Mouse (Mus musculus) frontal cortex, postnatal 10 days (tissue): ENCODE measurements at regions not wholly inside any gene's neighbourhood (a gene's known extent, or its start where the extent isn't known, plus 50 kb on each side); places are given as distances from the start of the nearest gene placed in this dataset.
A peak's percentile ranks its signal among the peaks of the same experiment; 100 is the strongest.
"Not testable (repeated sequence)": the region's sequence is repeated elsewhere in the genome, so short reads cannot be mapped to it uniquely, and the experiment has no call there.

Experiments
- DNase-seq, 2 experiments: peaks; one replicate each; pipeline ENCODE4 v3.0.0; 2022; ENCODE audit warnings: low spot score in 2 of 2, mixed read lengths in 1 of 2

DNA sequence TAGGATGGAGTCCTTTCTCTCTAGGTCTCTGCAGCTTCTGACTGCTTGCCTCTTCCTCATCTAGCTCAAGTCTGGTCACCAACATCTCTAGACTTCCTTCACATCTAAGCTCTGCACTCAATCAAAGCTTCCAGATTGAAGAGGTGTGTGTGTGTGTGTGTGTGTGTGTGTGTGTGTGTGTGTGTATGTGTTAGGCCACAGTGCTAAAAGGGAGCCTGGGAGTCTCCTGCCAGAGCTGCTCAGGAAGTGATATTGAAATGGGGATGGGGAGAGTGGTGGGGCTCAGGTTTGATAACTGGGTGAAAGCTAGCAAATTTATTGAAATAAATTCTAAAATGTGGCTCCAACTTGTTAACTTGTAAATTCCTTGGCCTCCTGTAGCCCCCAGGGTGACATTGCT, 73.3 kb downstream of the Gm31371 start:
- not testable (repeated sequence) for DNase-seq

GRCm38 (mm10) chr8:19979536-19980345, 76.5 kb downstream of the Gm31371 start:
- peak; percentile 40 to 54 for DNase-seq

DNA sequence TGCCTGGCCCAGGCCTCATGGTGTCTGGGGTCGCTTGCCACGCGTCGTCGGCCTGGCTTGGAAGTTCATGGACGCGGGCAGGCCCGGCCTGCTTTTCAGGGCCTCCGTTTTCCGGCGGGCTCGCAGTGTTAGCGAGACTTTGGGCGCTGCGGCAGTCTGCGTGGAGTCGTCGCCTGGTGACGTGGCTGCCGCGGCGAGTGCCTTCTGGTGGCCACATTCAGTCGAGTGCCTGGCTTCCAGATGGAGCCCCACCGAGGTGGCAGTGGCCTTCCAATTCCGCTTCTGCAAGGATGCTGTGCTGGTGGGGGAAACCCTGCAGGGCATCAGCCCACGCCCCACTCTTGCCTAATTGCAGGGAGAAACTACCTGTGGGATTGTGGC, 77.1 kb downstream of the Gm31371 start:
- not testable (repeated sequence) for DNase-seq

DNA sequence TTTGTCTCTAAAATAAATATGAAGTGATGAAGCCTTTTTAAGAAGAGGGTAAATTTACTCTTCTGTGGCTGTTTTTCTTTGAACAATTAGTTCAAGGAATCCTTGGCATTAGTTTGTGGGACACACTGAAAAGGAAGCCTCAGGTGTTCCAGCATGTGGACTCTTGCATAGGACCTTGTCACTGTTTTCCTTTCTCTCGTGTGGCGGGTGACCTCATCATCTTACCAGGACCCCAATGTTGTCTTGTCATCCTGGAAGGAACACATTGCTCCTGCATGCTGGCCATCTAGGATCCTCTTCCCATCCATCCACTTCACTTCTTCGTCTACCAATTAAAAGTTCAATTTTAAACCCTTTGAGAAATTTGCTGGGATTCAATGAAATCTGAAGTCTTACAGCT, 104.9 kb downstream of the Gm31371 start:
- DNase-seq, result peak; percentile 27 to 35

DNA sequence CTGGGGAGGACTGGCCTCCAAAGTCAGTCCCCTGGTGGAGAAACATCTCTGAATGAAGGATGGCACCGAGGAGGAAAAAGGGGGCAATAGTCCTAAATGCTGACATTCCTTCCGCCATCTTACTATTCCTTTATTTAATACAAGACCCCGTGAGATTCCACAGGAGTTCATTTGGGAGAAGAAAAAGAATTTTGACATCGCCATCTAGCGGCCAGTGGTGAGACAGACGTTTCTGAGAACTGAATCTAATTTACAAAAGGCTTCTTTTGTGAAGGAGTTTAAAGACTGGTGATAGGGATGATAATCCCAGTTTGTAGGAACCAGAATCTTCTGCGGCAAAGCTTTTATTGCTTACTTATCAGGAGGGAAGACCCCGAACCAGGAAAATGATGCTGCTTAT, 107.8 kb downstream of the Gm31371 start:
- not testable (repeated sequence) for DNase-seq

DNA sequence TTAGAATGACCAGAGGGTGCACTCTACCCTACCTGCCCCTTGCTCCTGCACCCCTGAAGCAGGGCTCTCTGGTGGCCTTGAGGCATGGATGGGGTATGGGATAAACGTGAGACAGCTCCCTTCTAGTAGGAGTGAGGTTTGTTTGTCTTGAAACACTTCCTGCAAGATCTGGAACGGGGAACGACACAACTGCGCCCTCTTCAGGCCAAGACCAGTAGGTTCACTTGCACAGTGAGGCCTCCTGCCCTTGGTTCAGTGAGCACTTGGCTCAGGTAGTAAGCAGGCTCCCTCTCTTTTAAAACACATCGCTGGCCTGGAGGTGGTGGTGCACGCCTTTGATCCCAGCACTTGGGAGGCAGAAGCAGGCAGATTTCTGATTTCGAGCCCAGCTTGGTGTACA, 110.1 kb downstream of the Gm31371 start:
- DNase-seq, result not testable (repeated sequence)

- DNase-seq, result not testable (repeated sequence)
Measured at GRCm38 (mm10) chr8:20014451-20015130, 111.4 kb downstream of the Gm31371 start.

- DNase-seq, result not testable (repeated sequence)
Measured at GRCm38 (mm10) chr8:20015411-20016081, 112.4 kb downstream of the Gm31371 start.

- peak; percentile 38 to 54 for DNase-seq
Measured at GRCm38 (mm10) chr8:20016082-20016840, 113.1 kb downstream of the Gm31371 start.

GRCm38 (mm10) chr8:20025521-20025920, 122.3 kb downstream of the Gm31371 start:
- not testable (repeated sequence) for DNase-seq

DNA sequence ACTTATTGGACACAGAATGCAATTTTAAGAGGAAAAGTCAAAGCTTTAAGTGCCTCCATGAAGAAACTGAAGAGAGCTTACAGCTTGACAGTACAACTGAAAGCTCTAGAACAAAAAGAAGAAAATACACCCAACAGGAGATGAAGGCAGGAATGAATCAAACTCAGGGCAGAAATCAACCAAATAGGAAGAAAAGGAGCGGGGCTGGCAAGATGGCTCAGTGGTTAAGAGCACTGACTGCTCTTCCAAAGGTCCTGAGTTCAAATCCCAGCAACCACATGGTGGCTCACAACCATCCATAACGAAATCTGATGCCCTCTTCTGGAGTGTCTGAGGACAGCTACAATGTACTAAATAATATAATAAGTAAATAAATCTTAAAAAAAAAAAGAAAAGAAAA, 124.8 kb downstream of the Gm31371 start:
- DNase-seq, result peak in 1 of 2 experiments; percentile 28

DNA sequence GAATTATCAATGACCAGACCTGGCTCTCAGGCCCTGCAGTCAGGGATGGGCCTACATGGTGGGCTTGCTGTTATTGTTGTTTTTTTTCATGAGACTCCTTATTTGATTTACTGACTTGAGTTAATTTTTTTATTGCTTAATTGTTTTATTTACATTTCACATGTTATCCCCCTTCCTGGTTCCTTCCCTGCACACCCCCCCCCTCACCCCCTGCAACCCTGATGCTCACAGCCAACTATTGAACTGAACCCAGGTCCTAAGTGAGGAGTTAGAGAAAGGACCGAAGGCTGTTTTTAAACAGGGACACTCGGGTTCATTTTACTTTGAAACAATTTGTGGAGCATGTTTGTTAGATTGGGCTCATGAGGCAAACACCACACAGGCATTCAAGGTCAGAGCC, 126.9 kb downstream of the Gm31371 start:
- not testable (repeated sequence) for DNase-seq

GRCm38 (mm10) chr8:20057626-20058025, 154.4 kb downstream of the Gm31371 start:
- DNase-seq, result not testable (repeated sequence)

DNA sequence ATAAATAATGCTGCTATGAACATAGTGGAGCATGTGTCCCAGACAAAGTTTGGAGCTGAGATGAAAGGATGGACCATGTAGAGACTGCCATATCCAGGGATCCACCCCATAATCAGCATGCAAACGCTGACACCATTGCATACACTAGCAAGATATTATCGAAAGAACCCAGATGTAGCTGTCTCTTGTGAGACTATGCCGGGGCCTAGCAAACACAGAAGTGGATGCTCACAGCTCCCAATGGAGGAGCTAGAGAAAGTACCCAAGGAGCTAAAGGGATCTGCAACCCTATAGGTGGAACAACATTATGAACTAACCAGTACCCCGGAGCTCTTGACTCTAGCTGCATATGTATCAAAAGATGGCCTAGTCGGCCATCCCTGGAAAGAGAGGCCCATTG, 194.9 kb downstream of the Gm31371 start:
- not testable (repeated sequence) for DNase-seq

DNA sequence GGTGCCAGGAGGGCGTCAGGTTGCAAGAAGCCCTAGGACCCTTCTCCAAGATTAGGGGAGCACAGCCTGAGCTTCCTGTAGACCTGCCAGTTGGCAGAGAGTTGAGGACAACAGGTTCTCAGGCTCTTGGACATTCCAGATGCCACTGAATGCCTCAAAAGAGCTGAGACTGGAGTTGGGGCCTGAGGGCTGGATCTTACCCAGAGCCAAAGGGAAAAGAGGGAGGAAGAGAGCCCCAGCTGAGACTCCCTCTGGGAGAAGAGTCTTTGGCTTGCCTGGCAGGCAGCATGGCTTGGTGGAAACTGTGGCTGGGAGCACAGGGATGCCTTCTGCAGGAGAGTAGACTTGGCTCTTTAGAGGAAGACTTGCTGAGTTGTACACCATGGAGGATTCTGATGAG, 197.0 kb downstream of the Gm31371 start:
- DNase-seq, result not testable (repeated sequence)

- not testable (repeated sequence) for DNase-seq
Measured at GRCm38 (mm10) chr8:20102374-20102773, 199.2 kb downstream of the Gm31371 start.

- DNase-seq, result not testable (repeated sequence)
Measured at GRCm38 (mm10) chr8:20107154-20107553, 204.0 kb downstream of the Gm31371 start.

DNA sequence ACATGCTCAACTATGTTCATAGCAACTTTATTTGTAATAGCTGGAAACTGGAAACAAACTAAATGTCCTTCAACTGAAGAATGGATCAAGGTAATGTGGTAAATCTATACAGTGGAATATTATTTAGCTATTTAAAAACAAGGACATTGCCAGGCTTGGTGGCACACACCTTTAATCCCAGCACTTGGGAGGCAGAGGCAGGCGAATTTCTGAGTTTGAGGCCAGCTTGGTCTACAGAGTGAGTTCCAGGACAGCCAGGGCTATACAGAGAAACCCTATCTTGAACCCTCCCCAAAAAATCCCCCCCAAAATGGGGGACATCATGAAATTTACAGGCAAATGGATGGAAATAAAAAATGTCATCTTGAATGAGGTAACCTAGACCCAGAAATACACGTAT, 213.6 kb downstream of the Gm31371 start:
- peak in 1 of 2 experiments; percentile 7 for DNase-seq

DNA sequence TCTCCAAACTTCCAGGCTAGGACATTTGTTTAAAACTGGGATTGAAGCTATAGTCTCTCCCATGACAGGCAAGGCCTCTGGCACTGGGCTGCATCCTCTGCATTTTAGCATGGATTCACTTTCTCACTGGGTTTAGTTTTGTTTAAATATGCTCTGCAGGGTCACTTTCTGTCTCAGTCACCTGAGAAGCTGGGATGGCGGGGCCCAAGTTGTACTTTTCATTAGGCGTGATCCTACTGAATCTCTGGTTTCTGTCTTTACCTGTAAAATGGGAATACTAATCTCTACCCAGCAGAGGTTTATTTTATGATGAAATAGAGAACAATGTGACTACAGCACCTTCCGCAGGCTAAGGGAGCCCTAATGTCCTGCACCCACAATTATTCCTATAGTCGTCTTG, 216.4 kb downstream of the Gm31371 start:
- peak in 1 of 2 experiments; percentile 15 for DNase-seq

DNA sequence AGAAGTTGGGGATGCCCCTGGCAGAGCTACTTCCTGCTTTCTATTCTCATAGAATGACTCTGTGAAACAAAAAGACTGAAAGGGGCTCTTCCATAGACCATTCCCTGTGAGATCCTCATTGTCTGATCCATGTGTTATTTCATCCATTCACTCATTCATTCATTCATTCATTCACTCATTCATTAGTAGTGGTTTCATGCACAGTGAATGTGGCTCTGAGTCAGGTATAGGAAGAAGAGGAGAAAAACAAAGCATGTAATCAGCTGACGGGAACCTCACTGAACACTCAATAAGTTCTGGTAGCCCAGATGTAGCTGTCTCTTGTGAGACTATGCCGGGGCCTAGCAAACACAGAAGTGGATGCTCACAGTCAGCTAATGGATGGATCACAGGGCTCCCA, 217.0 kb downstream of the Gm31371 start:
- DNase-seq, result not testable (repeated sequence)

- peak in 1 of 2 experiments; percentile 16 for DNase-seq
Measured at GRCm38 (mm10) chr8:20121391-20121909, 218.3 kb downstream of the Gm31371 start.
